Mouse (Mus musculus) gastrocnemius, postnatal 14 days (tissue): ENCODE data around the gene Ubr1. TPM values are rescaled to one million over a fixed set of nuclear protein-coding genes. Genes with fewer than 3 reads are reported as not detected.

Experiments used
- microRNA-seq, 2 experiments: library from miRNA; unstranded; fragments of <30 nt; microRNA quantifications; one replicate each; pipeline ENCODE4 v1.2.0; 2021
- total RNA-seq, 2 experiments: library from RNA; stranded (reverse); gene quantifications; 2 replicates each; pipeline ENCODE4 v1.2.3; 2021

Ubr1 gene
- total RNA-seq, 2 experiments from 2014 or later = 18.5 to 20.0 TPM

Small RNA genes lying within 50 kb of the gene (microRNA-seq; reads per million reads assigned to microRNA genes)
- 0 reads per million in 2 experiments for gene Gm44325

Other genes with a start within 250 kb of the Ubr1 start
- 1 to 10 TPM; 5.0 to 5.8 TPM for gene Cdan1, start 120.6 kb downstream of the Ubr1 start, total RNA-seq
- 1 to 10 TPM; 7.8 to 8.6 TPM for gene Ttbk2, start 120.1 kb downstream of the Ubr1 start, total RNA-seq
- 1 to 10 TPM; 2.2 to 3.0 TPM for gene Tmem62, start 6.3 kb upstream of the Ubr1 start, total RNA-seq
- 10 to 100 TPM; 15.0 to 16.5 TPM for gene Ccndbp1, start 37.7 kb upstream of the Ubr1 start, total RNA-seq
- not detected for gene Epb42, start 66.4 kb upstream of the Ubr1 start, total RNA-seq
- not detected for gene Tgm5, start 115.1 kb upstream of the Ubr1 start, total RNA-seq
- gene Tgm7, start 139.1 kb upstream of the Ubr1 start, total RNA-seq = not detected
- 10 to 100 TPM; 12.7 to 13.5 TPM for gene Adal, start 169.7 kb upstream of the Ubr1 start, total RNA-seq
- gene Lcmt2, start 169.9 kb upstream of the Ubr1 start, total RNA-seq = 1 to 10 TPM; 4.6 to 4.7 TPM
- 1 to 10 TPM; 7.9 to 8.9 TPM for gene Tubgcp4, start 199.9 kb upstream of the Ubr1 start, total RNA-seq
- gene Zscan29, start 200.4 kb upstream of the Ubr1 start, total RNA-seq = 1 to 10 TPM; 4.5 to 5.1 TPM